Mouse (Mus musculus) small intestine, adult 2 months (tissue): ENCODE measurements around the gene Nrip1.

ENCODE experiments used
- CTCF ChIP-seq: fragments of 200-500 bp; IDR thresholded peaks from 2 replicates; pipeline ENCODE4 v1.5.1; 2012; ENCODE audit warnings: low read depth, mild to moderate bottlenecking, control low read depth, inconsistent platforms, low read length, moderate library complexity, mixed read lengths; ENCODE audit not compliant: insufficient replicate concordance, insufficient read length; ENCODE audit errors: extremely low read depth
- POLR2A ChIP-seq: fragments of 200-500 bp; IDR thresholded peaks from 2 replicates; pipeline ENCODE4 v1.6.1; 2012; ENCODE audit warnings: low read depth, mild to moderate bottlenecking, control low read depth, inconsistent platforms, low read length, moderate library complexity

GRCm38 (mm10) chr16:76386496-76386895, 12.9 kb upstream of the Nrip1 start:
- TF ChIP-seq POLR2A (no peak), CTCF (no peak)
